Mouse (Mus musculus) heart, adult 8-10 months (tissue): ENCODE measurements around the gene Hoxa3. TPM values are rescaled to one million over a fixed set of nuclear protein-coding genes. Genes with fewer than 3 reads are reported as not detected.

Source experiments
- DNase-seq: peaks from one replicate; pipeline ENCODE4 v3.0.0; 2022; ENCODE audit warnings: low spot score
- total RNA-seq, 4 experiments: library from RNA; stranded (reverse); gene quantifications; 2 replicates each; pipeline ENCODE4 v1.2.4; 2022

Gene Hoxa3
- total RNA-seq, 4 experiments from 2014 or later = 0.16 to 0.89 (median 0.31) TPM

- no peak for DNase-seq
Measured at GRCm38 (mm10) chr6:52205638-52206621, 7.2 kb downstream of the Hoxa3 start.

- DNase-seq = no peak
Measured at GRCm38 (mm10) chr6:52205221-52205620, 7.9 kb downstream of the Hoxa3 start.

- peak; percentile 58 for DNase-seq
Measured at GRCm38 (mm10) chr6:52204050-52204752, 8.9 kb downstream of the Hoxa3 start, which contains the start of gene Hoxa5. Gene Hoxa5, minus strand, starts transcription at chr6:52204587.

GRCm38 (mm10) chr6:52203371-52204049 lies 9.6 kb downstream of the Hoxa3 start:
- no peak for DNase-seq

- no peak for DNase-seq
Measured at GRCm38 (mm10) chr6:52203121-52203370, 10.1 kb downstream of the Hoxa3 start.

- no peak for DNase-seq
Measured at GRCm38 (mm10) chr6:52202362-52203120, 10.6 kb downstream of the Hoxa3 start.

GRCm38 (mm10) chr6:52201269-52201668 lies 11.9 kb downstream of the Hoxa3 start:
- DNase-seq = no peak

GRCm38 (mm10) chr6:52200751-52201250 lies 12.3 kb downstream of the Hoxa3 start:
- no peak for DNase-seq

GRCm38 (mm10) chr6:52200073-52200750 lies 12.9 kb downstream of the Hoxa3 start:
- DNase-seq = no peak

GRCm38 (mm10) chr6:52197271-52197670 lies 15.9 kb downstream of the Hoxa3 start:
- peak; percentile 47 for DNase-seq

- no peak for DNase-seq
Measured at GRCm38 (mm10) chr6:52196811-52197210, 16.3 kb downstream of the Hoxa3 start.

- DNase-seq = no peak
Measured at GRCm38 (mm10) chr6:52194690-52195089, 18.4 kb downstream of the Hoxa3 start.

- peak; percentile 65 for DNase-seq
Measured at GRCm38 (mm10) chr6:52191860-52192550, 21.1 kb downstream of the Hoxa3 start.

GRCm38 (mm10) chr6:52190906-52191810 lies 22.0 kb downstream of the Hoxa3 start, which contains the start of gene Hoxa4:
Gene Hoxa4, minus strand, starts transcription at chr6:52191753.
- DNase-seq = no peak

- DNase-seq = no peak
Measured at GRCm38 (mm10) chr6:52190410-52190809, 22.7 kb downstream of the Hoxa3 start.

- no peak for DNase-seq
Measured at GRCm38 (mm10) chr6:52189909-52190308, 23.2 kb downstream of the Hoxa3 start.

- DNase-seq = no peak
Measured at GRCm38 (mm10) chr6:52189172-52189591, 24.0 kb downstream of the Hoxa3 start.

GRCm38 (mm10) chr6:52186500-52186899 lies 26.6 kb downstream of the Hoxa3 start:
- DNase-seq = no peak

GRCm38 (mm10) chr6:52185834-52186233 lies 27.3 kb downstream of the Hoxa3 start:
- DNase-seq = no peak
